Mouse (Mus musculus) thymus, postnatal 25 days (tissue): ENCODE results near the gene Ctf2.

Experiments
- DNase-seq: peaks from one replicate; pipeline ENCODE4 v3.0.0; 2022

The Ctf2 gene

DNA sequence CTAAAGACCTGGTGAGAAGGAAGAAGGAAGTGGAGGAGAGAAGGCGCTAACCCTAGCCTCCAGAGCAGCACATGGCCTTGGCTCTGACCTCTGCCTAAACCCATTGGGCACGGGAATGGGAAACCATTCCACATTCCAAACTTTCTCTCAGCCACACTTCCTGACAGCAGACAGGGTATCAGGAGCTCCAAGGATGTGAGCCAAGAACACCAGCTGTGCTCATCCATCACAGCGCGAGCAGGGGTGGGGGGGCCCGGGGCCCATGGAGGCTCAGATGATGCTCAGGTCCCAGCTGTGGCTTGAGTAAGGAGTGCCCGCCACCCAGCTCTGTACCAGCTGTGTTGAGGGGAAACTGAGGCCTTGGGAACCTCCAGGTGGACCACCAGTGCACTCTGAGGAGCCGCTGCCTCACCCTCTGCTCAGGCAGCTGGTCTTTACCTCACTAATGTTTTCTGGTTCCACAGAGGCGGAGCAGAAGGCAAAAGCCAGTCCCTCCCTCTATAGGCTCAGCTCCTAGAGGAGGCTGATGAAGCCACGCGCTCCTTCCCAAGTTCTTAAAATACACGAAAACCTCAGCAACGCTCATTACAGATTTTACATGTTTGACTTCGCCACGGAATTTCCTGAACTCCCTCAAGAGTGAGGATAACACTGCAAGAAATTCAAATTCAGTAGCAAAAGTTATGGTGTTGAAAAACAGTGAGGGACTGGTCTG, 46.5 kb downstream of the Ctf2 start:
- no peak for DNase-seq

DNA sequence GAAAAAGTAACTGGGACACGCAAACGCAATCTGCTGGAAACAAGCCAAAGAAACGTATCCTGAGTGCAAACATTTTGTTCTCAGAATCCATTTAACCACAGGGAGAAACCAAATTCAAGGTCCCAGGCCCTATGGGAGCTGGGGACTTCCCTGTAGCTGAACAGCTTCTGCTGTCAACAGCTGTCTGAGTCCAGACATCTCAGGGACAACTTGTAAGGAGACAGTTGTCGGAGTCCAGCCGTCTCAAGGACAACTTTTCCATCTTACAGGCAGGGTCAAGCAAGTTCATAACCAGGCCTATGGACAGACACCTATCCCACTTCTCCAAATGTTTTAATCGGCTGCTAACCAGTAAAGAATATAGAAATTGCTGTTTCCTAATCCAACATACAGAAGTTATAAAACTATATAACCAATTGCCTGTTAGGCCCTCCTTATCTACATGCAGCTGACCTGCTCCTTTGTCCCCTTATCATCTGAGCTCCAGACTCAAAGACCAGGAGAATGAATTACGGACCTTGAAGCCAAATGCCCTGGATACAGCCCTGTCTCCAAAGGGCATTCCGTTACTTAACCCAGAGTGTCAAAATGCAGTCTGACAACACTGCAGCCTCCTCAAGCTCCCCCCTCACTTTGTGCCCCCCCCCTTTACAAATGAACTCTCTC, 49.9 kb downstream of the Ctf2 start:
- DNase-seq = no peak

GRCm38 (mm10) chr7:127680541-127680940, 51.4 kb downstream of the Ctf2 start:
- DNase-seq = no peak

- DNase-seq = no peak
Observed at GRCm38 (mm10) chr7:127678811-127679210, 53.2 kb downstream of the Ctf2 start.

DNA sequence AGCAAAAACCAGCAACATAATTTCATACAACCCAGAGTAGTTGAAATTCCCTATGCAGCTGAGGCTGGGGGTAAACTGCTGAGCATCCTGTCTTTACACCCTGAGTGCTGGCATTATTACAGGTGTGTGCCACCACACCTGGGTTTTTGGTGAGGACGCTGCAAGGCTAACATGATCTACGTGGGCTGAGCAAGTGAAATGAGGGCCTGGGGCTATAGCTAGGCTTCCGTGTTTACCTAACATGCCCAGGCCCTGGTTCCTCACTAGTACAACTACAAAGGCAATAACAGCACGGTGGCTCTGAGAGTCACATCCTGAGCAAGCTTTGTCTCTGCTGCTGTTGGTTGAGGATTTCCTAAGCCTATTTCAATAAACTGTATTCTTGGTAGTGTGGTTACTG, 54.4 kb downstream of the Ctf2 start:
- no peak for DNase-seq

DNA sequence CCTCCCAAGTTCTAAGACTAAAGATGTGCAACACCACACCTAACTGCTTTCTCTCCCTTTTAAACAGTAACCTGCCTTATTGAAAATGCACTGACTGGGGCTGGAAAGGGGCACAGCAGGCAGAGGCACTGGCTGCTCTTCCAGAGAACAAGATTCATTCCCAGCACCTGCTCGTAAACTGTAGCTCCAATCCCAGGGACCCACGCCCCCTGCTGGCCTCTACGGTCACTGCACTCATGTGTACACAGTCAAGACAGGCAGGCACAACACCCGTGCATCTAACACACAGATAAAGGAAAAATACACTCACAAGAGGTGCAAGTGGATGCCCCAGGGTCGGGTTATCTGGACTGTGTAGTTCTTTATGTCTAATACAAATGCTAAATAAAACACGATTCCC, 54.9 kb downstream of the Ctf2 start:
- DNase-seq = peak; percentile 74

DNA sequence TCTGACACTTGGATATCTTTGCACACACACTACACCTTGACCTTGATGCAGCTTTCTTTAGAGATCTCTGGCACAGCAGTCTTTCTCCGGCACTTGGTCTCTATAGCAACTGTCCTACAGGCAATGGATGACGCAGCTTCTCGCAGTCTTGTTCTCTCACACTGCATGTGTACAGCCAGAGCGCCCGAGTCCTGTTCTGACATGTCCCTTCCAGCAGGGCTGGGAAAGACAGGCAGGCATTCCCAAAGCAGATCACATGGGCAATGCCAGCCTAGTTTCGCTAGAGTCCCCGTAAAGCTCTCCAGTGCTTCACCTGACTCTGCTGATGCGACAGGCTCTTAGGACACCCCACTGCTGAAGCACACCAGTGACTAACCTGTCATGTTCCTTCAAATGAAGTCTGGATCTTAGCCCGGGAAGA, 56.6 kb downstream of the Ctf2 start:
- DNase-seq = no peak

DNA sequence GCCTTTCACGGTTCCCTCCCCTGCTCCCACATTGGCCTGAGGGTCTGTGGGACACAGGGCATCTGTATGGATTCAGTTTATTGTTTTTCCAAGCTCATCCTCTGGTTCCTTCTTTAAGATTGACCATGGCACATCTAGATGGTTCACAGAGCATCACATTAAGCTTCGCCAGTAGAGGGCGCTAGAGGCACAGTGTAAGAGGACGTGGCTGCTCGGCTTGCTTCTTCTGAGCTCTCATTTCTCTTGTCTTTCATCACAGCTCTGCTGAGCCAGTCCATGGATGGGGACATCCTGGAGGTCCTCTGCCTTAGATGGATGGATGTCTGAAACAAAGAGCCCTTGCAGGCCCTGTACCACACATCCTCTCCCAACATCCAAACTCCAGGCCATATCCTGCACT, 57.0 kb downstream of the Ctf2 start:
- peak; percentile 81 for DNase-seq

DNA sequence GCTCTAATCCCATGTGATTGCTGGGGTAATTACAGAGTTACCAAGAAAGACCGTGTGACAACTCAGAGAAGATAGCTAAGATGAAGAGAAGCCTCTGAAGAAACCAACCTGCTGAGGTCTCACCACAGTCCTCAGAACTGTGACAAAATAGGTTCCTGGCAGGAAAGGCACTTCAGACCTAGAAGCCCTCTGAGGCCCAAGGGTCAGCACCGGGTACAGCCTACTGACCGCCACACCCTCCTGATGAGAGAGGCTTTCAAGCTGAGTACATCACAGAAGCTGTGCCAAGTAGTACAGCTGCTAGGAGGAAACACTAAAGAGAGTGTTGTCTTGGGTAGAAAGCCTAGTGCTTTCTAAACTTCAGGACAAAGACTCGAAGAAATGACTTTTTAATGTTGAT, 59.2 kb downstream of the Ctf2 start:
- no peak for DNase-seq

GRCm38 (mm10) chr7:127671880-127672774, 59.8 kb downstream of the Ctf2 start:
- no peak for DNase-seq
